Mouse (Mus musculus): ENCODE measurements around the gene Mfap1b.

Gene Mfap1b

DNA sequence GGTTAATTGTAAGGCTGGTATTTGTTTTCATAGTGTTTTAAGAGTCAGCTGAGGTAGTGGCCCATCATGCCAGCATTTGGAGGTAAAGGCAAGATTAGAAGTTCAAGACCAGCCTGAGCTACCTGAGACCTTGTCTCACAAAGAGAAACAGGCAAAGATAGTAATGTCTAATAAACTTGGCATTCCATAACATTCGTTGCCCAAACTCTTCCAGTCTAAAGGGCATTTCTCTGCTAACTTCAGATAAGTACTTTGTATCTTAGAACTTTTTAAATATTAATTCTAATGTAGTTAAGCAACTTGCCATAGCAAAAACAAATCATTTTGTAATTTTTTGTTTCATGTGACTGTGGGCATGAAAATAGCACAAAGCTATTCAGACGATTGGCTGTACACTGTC lies 50.7 kb downstream of the Mfap1b start:
- DNase-seq, result no peak

DNA sequence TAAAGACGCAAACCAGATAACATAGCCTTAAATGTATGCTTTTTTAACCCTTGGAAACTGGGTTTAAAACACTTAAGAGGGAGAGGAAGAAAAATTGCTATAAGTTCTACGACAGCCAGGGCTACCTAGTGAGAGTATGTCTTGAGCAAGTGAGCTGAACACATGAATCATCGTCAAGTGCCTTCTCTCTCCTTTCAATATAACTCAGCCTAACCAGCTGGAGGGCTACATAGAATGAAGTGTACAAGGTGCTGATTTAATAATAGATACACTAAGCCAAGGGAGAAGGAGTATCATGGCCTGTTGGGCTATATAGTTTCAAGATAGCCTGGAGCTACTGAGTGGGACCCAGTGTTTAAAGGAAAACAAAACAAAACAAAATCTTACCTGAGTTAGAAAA lies 55.4 kb downstream of the Mfap1b start:
- DNase-seq, result no peak

DNA sequence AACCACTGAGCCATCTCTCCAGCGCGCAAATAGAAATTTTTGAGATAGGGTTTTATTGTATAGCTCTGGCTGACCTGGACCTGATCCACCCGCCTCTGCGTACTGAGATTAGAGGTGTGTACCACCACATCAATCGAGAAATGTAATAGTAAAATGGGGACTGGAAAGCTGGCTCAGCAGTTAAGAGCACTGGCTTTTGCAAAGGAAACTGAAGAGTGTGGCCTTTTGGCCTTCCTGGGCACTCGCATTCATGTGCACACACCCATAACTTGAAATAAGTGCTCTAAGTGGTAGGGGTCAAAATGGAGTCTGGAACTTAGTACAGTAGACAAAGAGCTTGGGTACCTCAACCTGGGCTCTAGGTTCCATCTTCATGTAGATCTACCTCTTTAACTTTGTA lies 57.5 kb downstream of the Mfap1b start:
- no peak for DNase-seq

DNA sequence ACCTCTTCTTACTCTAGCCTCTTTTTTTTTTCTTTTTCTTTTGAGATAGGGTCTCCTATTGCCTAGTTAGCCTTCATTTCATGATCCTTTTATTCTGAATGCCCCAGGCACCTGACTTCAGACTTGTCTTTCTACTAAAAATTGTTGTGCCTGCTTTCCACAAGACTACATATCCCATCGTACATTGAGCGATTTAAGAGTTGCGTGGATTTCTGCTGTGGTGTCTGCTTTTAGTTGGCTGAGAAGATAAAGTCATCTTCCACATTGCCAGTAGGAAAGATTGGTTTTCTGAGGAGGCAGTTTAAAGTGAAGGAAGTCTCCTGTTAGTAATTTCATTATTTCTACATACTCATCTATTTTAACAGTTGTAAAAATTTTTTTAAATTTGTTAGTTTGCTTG lies 58.3 kb downstream of the Mfap1b start:
- DNase-seq, result no peak

DNA sequence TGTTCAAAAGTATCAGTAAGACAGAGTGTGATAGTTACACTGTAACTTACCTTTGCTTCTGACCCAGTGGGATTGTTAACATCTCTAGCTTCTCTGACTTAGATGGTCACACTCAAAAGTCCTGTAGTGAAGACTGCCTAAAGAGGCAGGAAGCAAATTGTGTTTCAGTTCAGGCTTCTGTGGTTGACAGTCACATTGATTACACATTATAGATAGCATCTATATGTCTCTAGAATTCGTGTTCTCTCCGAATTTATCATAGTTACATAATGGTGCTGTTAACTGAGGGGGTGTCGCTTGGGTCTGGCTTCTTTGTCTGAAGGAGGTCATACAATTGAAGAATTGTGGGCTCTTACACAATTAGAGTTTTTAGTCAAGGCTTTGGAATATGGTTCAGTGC lies 58.8 kb downstream of the Mfap1b start:
- DNase-seq, result no peak

DNA sequence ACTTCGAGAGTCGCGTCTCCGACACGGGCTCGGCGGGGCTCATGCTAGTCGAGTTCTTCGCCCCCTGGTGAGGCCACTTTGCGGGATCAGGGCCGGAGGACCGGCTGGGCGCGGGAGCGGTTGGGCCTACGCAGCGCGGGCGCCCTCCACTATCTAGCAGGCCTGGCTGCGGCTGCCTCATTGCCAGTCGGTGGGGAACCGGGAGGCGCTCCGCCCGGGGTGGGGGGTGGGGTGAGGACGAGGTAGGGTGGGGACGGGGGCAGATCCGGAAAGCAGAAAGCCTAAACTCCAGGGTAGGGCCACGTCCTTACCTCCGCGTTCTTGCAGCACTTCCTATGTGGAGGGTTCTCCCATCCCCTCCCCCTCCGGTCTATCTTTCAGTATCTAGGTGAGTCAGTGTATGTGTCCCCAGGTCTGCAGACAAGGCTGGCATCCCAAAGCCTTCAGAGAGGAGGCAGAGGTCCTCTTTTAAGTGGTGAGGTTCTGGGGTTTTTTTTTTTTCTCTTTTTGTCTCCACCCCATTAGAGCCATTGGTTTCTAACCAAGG lies 59.7 kb downstream of the Mfap1b start:
- DNase-seq, result no peak

DNA sequence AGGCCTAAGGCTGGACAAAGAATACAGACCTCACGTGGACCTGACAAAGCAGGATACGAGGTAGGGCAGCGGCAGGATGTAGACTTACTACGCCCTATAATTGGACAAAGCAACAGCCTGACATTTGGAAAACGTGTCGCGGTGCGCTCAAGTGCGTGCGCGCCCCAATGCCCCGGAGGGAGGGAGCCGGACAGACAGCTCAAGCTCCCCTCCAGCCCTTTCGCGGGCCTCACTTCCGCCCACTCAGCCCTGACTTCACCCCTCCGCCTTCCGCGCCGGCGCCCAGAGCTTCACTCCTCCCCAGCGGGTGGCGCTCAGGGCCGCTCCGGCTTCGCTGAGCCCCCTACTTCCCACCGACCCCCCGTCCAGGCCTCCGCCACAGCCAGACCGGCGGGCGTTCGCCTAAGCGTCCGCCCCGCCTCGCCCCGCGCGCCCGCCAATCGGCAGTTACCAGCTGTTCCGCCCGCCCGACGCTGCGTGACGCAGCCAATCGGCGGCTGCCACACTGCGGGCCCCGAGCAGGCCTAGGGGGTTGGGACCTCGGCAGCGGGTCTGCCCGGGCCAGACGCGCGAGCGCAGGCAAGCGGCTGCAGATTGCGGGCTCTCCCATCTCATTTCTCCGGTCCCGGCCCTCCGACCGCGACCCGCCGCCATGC lies 60.4 kb downstream of the Mfap1b start, which contains the start of the genes Pdia3 and Catsper2:
TSS of gene Pdia3 (plus strand) at position 389 of the 656 bp plus-strand sequence.
TSS of gene Catsper2 (minus strand) at position 406 of the 656 bp plus-strand sequence.
- DNase-seq, result peak; percentile 98

DNA sequence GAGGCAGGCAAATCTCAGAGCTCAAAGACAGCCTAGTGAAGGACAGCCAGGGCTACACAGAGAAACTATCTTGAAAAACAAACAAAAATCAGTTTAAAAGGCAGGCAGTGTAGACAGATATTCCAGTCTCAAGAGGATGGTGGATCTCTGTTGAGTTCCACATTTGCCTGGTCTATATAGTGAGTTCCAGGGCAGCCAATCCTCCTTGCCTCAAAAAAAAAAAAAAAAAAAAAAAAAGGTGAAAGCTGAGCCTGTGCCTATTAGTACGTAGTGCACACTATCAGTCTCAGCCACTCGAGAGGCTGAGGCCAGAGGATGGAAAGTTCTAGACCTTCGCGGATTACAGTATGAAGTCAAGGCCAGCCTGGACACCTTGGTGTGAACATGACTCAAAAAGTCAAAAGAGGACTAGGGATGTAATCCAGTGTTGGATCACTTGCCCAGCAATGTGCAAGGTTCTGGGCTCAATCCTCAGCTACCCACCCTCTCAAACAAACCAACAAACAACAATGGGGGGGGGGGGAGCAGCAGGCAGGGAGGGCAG lies 61.0 kb downstream of the Mfap1b start:
- no peak for DNase-seq

Measured in right cerebral cortex, postnatal 25 days (tissue).